Mouse (Mus musculus) layer of hippocampus, adult 9-11 months (tissue): ENCODE results near the gene Maff.

ENCODE experiments used
- DNase-seq: peaks from one replicate; pipeline ENCODE4 v3.0.0; 2022

Maff gene

DNA sequence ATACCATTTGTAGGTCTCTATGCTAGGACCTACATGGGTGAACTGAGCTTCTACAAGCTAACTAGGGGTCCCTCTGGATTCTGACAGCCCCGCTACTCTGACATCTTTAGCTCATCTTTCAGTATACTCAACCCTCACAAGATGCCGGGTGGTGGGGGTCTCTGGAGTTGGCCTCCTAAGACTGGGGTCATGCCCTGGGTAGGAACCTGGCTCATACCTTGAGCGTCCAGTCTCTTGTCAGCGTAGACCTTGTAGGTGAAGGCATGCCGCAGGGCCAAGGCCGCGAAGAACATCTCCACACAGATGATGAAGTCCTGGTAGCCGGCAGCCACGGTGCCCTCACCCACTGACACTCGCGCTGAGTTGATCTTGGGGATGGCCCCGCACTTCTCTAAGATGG is 18.6 kb downstream of the Maff start:
- no peak for DNase-seq

DNA sequence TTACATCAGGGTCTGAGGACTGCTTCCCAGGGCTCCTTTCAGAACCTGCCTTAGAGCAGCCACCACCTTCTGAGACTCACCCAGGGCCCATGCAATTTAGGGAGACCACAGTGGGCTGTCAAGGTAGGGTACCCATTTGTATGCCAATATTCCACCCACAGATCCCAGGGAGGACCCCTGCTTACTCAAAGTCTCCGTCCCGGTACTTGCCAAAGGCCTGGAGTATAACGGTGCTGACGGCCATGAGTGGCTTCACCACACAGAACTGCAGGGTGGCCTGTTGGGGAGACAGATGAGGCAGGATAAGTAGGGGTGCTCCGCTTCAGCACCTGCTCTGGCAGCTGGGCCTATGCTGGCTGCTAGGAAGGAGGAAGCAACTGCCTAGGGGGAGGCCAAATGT is 20.0 kb downstream of the Maff start:
- DNase-seq, result no peak

- DNase-seq, result no peak
These were observed 21.9 kb downstream of the Maff start for GRCm38 (mm10) chr15:79368313-79368811.

GRCm38 (mm10) chr15:79368861-79369440 is 22.5 kb downstream of the Maff start:
- no peak for DNase-seq

DNA sequence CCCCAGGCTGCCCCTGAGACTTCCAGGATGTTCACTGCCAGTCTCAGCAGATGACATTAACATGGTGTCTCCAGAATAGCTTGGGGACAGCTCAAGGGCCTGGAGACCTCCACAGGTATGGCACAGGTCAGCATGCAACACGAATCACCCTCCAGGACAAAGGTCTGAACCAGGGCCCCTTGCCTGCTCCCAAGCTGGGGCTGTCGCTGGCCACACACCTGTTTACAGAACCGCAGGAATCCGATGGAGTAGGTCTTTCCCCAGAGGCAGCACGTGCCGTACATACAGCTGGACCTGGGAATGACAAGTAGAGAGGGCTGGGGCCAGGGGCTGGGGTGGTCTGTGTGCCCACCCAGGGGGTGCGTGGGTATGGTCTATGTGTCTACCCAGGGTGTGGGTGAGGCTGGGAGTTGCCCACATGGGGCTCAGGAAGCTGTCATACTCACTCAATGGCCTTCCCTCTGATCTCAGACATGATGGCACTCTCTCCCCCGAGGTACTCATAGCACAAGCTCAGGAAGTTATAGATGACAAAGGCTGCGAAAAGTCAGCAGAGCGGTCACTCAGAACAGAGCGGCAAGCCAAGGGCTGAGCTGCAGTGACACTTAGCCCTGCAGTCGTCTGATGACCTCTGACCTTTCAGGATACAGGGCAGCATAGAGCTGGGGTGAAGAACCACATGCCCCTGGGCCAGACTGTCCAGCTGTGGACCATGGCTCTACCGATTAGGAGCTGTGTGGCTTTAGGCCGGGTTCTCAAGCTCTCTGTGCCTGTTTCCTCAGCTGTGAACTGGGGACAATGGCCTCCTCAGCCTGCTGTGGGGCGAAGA is 23.2 kb downstream of the Maff start:
- DNase-seq, result no peak

DNA sequence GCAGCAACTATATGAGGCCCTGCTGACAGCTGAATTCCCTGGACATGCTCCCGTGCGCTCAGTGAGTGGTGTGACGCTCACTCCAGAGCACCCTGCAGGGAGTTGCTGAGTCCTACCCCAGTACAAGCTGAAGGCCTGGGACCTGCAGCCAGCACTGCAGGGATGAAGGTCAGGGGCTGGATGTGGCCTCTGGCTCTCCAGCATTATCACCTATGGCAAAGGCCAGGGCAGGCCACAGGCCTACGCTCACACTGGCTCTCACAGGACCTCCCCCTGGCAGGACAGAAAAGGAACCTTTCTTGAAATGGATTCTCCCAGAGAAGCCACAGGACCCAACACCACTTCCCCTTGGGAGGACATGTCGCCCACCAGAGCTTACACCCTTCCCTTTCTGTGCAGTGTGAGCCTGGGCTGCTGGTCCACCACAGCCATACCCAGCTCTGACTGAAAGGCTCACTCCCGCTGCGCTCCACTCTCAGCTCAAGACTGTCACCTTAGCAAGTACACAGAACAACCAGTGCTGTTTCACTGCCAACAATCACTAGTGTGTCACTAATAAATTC is 23.9 kb downstream of the Maff start:
- DNase-seq, result no peak

DNA sequence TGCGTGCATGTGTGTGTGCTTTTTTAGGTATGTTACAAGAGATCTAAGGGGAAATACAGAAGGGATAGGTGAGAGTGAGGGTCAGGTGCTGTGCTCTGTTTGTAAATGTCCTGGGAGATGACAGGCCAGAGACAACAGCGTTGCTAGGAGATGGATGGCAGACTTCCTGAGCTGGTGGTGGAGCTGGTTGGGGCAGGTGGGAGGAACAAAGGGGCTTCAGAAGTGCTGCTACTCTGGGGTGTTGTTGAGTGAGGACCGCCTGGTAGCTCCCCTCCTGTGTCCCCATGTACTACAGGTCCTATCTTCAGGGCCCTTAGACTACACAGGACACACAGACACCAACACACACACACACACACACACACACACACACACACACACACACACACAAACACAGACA is 28.3 kb downstream of the Maff start:
- no peak for DNase-seq

GRCm38 (mm10) chr15:79377681-79378080 is 31.3 kb downstream of the Maff start:
- DNase-seq, result peak; percentile 74

DNA sequence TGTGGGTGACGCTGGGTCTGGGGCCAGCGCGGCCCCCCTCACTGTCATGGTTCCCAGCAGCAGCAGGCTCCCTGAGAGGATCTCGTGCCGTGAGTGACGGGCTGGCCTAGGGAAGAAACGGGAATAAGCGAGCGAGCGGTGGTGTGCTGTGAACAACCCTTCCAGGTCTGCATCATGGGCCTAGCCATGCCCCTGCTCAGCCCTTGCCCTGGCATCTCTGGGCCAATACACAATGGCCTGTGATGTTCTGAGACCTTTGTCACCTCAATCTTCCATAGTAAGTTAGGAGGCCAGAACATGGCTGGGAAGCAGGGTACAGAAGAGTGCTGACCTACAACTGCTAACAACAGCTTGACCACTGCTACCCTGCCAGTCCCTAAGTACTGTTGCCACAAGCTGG is 32.2 kb downstream of the Maff start:
- DNase-seq, result no peak

DNA sequence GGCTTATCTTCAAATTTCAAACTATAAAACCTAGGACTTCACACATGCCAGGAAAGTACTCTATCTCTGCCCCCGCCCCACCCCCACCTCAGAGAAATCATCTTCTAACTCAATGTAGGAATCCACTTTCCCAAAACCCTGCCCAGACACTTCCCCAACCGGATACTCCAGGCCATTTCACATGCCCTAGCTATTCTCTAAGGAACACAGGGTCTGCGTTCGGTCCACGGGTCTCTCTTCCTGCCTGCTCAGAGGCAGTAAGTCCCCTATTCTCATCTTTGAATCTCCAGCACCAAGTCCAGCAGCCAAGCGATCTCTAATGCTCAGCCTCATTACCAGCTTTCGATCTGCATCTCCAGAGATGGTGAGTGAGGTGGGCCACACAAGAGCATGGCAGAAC is 33.2 kb downstream of the Maff start:
- DNase-seq, result no peak

GRCm38 (mm10) chr15:79380468-79381444 is 34.3 kb downstream of the Maff start:
- DNase-seq, result peak; percentile 67

- no peak for DNase-seq
These were observed 35.2 kb downstream of the Maff start for GRCm38 (mm10) chr15:79381644-79382043.

- DNase-seq, result no peak
These were observed 40.7 kb downstream of the Maff start for GRCm38 (mm10) chr15:79387081-79387480.

DNA sequence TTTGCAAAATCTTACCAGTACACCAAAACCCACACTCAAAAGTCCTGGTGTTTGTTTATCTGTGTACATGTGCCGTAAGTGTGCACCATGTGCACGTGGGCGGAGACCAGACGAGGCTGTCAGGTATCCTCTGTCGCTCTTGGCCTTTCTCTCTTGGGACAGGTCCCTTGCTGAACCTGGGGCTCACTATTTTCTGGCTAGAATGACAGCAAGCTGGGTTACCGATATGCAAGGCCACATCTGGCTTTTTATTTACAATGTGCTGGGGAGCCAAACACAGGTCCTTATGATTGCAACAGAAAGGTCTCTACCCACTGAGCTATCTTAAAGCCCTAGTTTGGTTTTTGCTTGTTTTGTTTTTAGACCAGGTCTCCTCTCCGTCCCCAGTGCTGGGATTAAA is 41.2 kb downstream of the Maff start:
- DNase-seq, result no peak

- DNase-seq, result no peak
These were observed 41.8 kb downstream of the Maff start for GRCm38 (mm10) chr15:79388171-79388570.

- DNase-seq, result no peak
These were observed 44.0 kb downstream of the Maff start for GRCm38 (mm10) chr15:79390434-79390833.

- peak; percentile 53 for DNase-seq
These were observed 45.1 kb downstream of the Maff start for GRCm38 (mm10) chr15:79391447-79392093.

DNA sequence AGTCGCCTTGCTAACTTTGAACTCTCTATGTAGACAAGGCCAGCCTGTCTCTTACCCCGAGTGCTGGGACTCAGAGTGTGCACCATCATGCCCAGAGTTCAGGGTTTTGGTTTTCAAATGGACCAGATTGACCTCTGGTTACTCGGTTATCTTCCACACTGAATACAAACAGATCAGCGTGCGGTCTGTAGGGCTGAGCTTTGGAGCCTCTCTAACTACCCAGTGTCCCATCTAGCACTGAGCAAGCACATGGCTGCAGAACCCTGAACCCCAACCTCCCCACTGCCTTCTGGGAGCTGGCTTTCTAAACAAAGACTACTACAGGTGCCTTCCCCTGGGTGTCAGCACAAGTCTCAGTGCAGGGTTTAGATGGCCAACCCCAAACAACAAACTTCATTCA is 46.1 kb downstream of the Maff start:
- DNase-seq, result no peak

- no peak for DNase-seq
These were observed 46.7 kb downstream of the Maff start for GRCm38 (mm10) chr15:79393101-79393500.

GRCm38 (mm10) chr15:79394842-79395241 is 48.4 kb downstream of the Maff start:
- DNase-seq, result no peak

- DNase-seq, result no peak
These were observed 48.9 kb downstream of the Maff start for GRCm38 (mm10) chr15:79395281-79395680.

DNA sequence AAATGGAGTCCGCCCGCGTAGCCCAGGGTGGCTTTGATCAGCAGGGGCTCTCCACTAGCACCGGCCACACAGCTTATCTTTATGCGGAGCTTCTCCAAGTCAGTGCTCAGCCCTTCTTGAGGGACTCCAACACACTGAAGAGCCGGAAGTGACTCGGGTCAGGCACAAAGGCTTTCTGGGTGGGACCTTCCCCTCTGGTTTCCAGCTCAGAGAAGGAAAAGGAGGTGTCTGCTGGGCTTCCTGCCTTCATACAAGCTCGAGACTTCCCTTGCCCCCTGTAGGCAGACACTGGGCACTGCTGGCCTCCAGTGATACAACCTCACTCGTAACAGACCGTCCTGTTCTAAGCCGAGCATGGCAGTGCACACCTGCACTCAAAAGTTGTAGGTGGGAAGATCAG is 50.3 kb downstream of the Maff start:
- peak; percentile 34 for DNase-seq
